Mouse (Mus musculus) WW6 (cell line): ENCODE data around the gene Rcbtb2.
A peak's percentile ranks its signal among the peaks of the same experiment; 100 is the strongest.

Source experiments
- DNase-seq: peaks from one replicate; pipeline ENCODE4 v3.0.0-alpha.2; 2013; ENCODE audit warnings: low read depth, low spot score

Gene Rcbtb2

GRCm38 (mm10) chr14:73116301-73116700 is 6.5 kb upstream of the Rcbtb2 start:
- DNase-seq = no peak

GRCm38 (mm10) chr14:73116938-73117337 is 5.9 kb upstream of the Rcbtb2 start:
- no peak for DNase-seq

GRCm38 (mm10) chr14:73117411-73118392 is 5.1 kb upstream of the Rcbtb2 start:
- no peak for DNase-seq

GRCm38 (mm10) chr14:73118482-73119347 is 4.1 kb upstream of the Rcbtb2 start:
- no peak for DNase-seq

GRCm38 (mm10) chr14:73119459-73119858 is 3.4 kb upstream of the Rcbtb2 start:
- DNase-seq = no peak

GRCm38 (mm10) chr14:73119966-73120365 is 2.9 kb upstream of the Rcbtb2 start:
- DNase-seq = no peak

GRCm38 (mm10) chr14:73122211-73122922 is 470 bp upstream of the Rcbtb2 start:
- DNase-seq = no peak

- no peak for DNase-seq
These were observed 544 bp downstream of the Rcbtb2 start for GRCm38 (mm10) chr14:73123381-73123780.

GRCm38 (mm10) chr14:73123786-73124185 is 949 bp downstream of the Rcbtb2 start:
- DNase-seq = no peak

- DNase-seq = no peak
These were observed 7.7 kb downstream of the Rcbtb2 start for GRCm38 (mm10) chr14:73130519-73130918.

- no peak for DNase-seq
These were observed 9.1 kb downstream of the Rcbtb2 start for GRCm38 (mm10) chr14:73131856-73132410.

- DNase-seq = no peak
These were observed 9.9 kb downstream of the Rcbtb2 start for GRCm38 (mm10) chr14:73132731-73133130.

- DNase-seq = no peak
These were observed 14.4 kb downstream of the Rcbtb2 start for GRCm38 (mm10) chr14:73137234-73137633.

- DNase-seq = no peak
These were observed 15.6 kb downstream of the Rcbtb2 start for GRCm38 (mm10) chr14:73138483-73138882.

GRCm38 (mm10) chr14:73139866-73140265 is 17.0 kb downstream of the Rcbtb2 start:
- DNase-seq = no peak

GRCm38 (mm10) chr14:73141800-73142199 is 19.0 kb downstream of the Rcbtb2 start:
- no peak for DNase-seq

- DNase-seq = no peak
These were observed 19.6 kb downstream of the Rcbtb2 start for GRCm38 (mm10) chr14:73142421-73142895.

- peak; percentile 46 for DNase-seq
These were observed 20.3 kb downstream of the Rcbtb2 start for GRCm38 (mm10) chr14:73142896-73143709.

- peak; percentile 16 for DNase-seq
These were observed 21.0 kb downstream of the Rcbtb2 start for GRCm38 (mm10) chr14:73143710-73144420.

- DNase-seq = no peak
These were observed 22.7 kb downstream of the Rcbtb2 start for GRCm38 (mm10) chr14:73145531-73145930.
